Mouse (Mus musculus) limb, embryonic 14.5 days (tissue): Measurements from ENCODE around the gene Aox1. TPM values are rescaled to one million over a fixed set of nuclear protein-coding genes. Genes with fewer than 3 reads are reported as not detected.

Source experiments
- ATAC-seq: fragments of 200-750 bp; cut with Nextera tagmentation; 2 replicates; pipeline ENCODE4 v1.8.0; 2017; ENCODE audit warnings: low read depth, moderate number of reproducible peaks, moderate TSS enrichment; ENCODE audit not compliant: low FRiP score
- DNase-seq: peaks from one replicate; pipeline ENCODE4 v3.0.0-alpha.2; 2015; ENCODE audit warnings: low spot score
- H3K27ac ChIP-seq: fragments of 300-500 bp; sonication (generic); replicated peaks from 2 replicates; pipeline ENCODE4 v1.5.1; 2014; ENCODE audit warnings: low read depth, mild to moderate bottlenecking, low read length, moderate library complexity, mixed read lengths
- H3K27me3 ChIP-seq: fragments of 300-500 bp; sonication (generic); 2 replicates; pipeline ENCODE4 v1.6.1; 2014; ENCODE audit warnings: low read length, mixed read lengths; ENCODE audit not compliant: control insufficient read depth, insufficient read depth
- H3K36me3 ChIP-seq: fragments of 300-500 bp; sonication (generic); 2 replicates; pipeline ENCODE4 v1.6.1; 2014; ENCODE audit warnings: mild to moderate bottlenecking, low read length, moderate library complexity, mixed read lengths; ENCODE audit not compliant: control insufficient read depth, insufficient read depth
- H3K4me1 ChIP-seq: fragments of 300-500 bp; sonication (generic); 2 replicates; pipeline ENCODE4 v1.6.1; 2014; ENCODE audit warnings: antibody characterized with exemption, low read length, mixed read lengths; ENCODE audit not compliant: control insufficient read depth, insufficient read depth
- H3K4me2 ChIP-seq: fragments of 300-500 bp; sonication (generic); replicated peaks from 2 replicates; pipeline ENCODE4 v1.6.1; 2014; ENCODE audit warnings: low read depth, mild to moderate bottlenecking, low read length, moderate library complexity; ENCODE audit not compliant: severe bottlenecking
- H3K4me3 ChIP-seq: fragments of 300-500 bp; sonication (generic); replicated peaks from 2 replicates; pipeline ENCODE4 v1.5.1; 2014; ENCODE audit warnings: low read length
- H3K9ac ChIP-seq: fragments of 300-500 bp; sonication (generic); 2 replicates; pipeline ENCODE4 v1.6.1; 2014; ENCODE audit warnings: mild to moderate bottlenecking, low read depth, low read length, moderate library complexity; ENCODE audit not compliant: severe bottlenecking
- H3K9me3 ChIP-seq: fragments of 300-500 bp; sonication (generic); 2 replicates; pipeline ENCODE4 v1.6.1; 2016; ENCODE audit warnings: low read length; ENCODE audit not compliant: control insufficient read depth
- POLR2A ChIP-seq: fragments of 200-500 bp; IDR thresholded peaks from 2 replicates; pipeline ENCODE4 v1.8.0; 2012; ENCODE audit warnings: inconsistent platforms, mild to moderate bottlenecking, moderate library complexity, borderline replicate concordance; ENCODE audit not compliant: insufficient read depth, insufficient read length; ENCODE audit errors: extremely low read depth
- WGBS: fragments of 180-500 bp; shearing (Covaris S2); extraction: QIAGEN DNeasy Blood & Tissue Kit; methylation state at CpG from one replicate; pipeline ENCODE4 v1.1.7; 2014; 5-methylcytosine and 5-hydroxymethylcytosine counted together
- polyA plus RNA-seq, 2 experiments: library from polyadenylated mRNA; depleted of rRNA in 1 of 2; stranded (reverse) in 1 of 2; unstranded in 1 of 2; fragments of >200 nt; fragmentation: Nextera tagmentation in 1 of 2; extraction: Ambion mirVana in 1 of 2; gene quantifications; 2 replicates each; pipeline versions ENCODE4 v1.2.1 to v1.2.3; 2012 to 2014

Aox1 gene
- polyA plus RNA-seq, 2 experiments: 0.80 to 0.98 TPM

GRCm38 (mm10) chr1:58049126-58049525 is 19.4 kb downstream of the Aox1 start:
- no peak overlapping the region for H3K4me3 ChIP-seq
- no peak for ATAC-seq
- no peak overlapping the region for H3K27ac ChIP-seq
- no peaks in the 10 kb centered on the region for H3K36me3 ChIP-seq
- H3K9ac ChIP-seq: no peak overlapping the region
- TF ChIP-seq POLR2A: no peak
- H3K27me3 ChIP-seq: no peaks in the 10 kb centered on the region
- DNase-seq: no peak
- no peaks in the 10 kb centered on the region for H3K4me1 ChIP-seq
- no peaks in the 10 kb centered on the region for H3K9me3 ChIP-seq
- no peak overlapping the region for H3K4me2 ChIP-seq
- 91% methylated on average over 5 of the region's 5 CpGs for WGBS

- no peak overlapping the region for H3K9ac ChIP-seq
- no peak for ATAC-seq
- H3K4me1 ChIP-seq: no peaks in the 10 kb centered on the region
- 84% methylated on average over 11 of the region's 11 CpGs for WGBS
- no peak overlapping the region for H3K4me3 ChIP-seq
- H3K36me3 ChIP-seq: no peaks in the 10 kb centered on the region
- DNase-seq: no peak
- H3K4me2 ChIP-seq: no peak overlapping the region
- H3K27ac ChIP-seq: no peak overlapping the region
- H3K9me3 ChIP-seq: no peaks in the 10 kb centered on the region
- H3K27me3 ChIP-seq: no peaks in the 10 kb centered on the region
- no peak for TF ChIP-seq POLR2A
These were observed 25.9 kb downstream of the Aox1 start for GRCm38 (mm10) chr1:58055598-58055997.

GRCm38 (mm10) chr1:58056074-58056807 is 26.5 kb downstream of the Aox1 start:
- Histone ChIP-seq H3K4me3 (no peak overlapping the region), H3K9ac (no peak overlapping the region), H3K27ac (no peak overlapping the region), H3K27me3 (no peaks in the 10 kb centered on the region), H3K4me1 (no peaks in the 10 kb centered on the region), H3K9me3 (no peaks in the 10 kb centered on the region), H3K4me2 (no peak overlapping the region), H3K36me3 (no peaks in the 10 kb centered on the region)
- whole genome bisulfite sequencing: 77% methylated on average over 13 of the region's 13 CpGs
- TF ChIP-seq POLR2A: no peak
- ATAC-seq (no peak), DNase-seq (no peak)

- no peak for DNase-seq
- TF ChIP-seq POLR2A: no peak
- no peaks in the 10 kb centered on the region for H3K4me1 ChIP-seq
These were observed 27.2 kb downstream of the Aox1 start for GRCm38 (mm10) chr1:58056939-58057338.

GRCm38 (mm10) chr1:58058846-58059245 is 29.1 kb downstream of the Aox1 start:
- WGBS: 93% methylated on average over 4 of the region's 4 CpGs
- Histone ChIP-seq H3K4me3 (no peak overlapping the region), H3K27ac (no peak overlapping the region), H3K9ac (no peak overlapping the region), H3K4me1 (no peaks in the 10 kb centered on the region), H3K4me2 (no peak overlapping the region), H3K36me3 (no peaks in the 10 kb centered on the region), H3K27me3 (no peaks in the 10 kb centered on the region), H3K9me3 (no peaks in the 10 kb centered on the region)
- no peak for TF ChIP-seq POLR2A
- no peak for ATAC-seq
- no peak for DNase-seq

More at GRCm38 (mm10) chr1:58056939-58057338, 27.2 kb downstream of the Aox1 start:
- H3K4me3 ChIP-seq: no peak overlapping the region
- H3K36me3 ChIP-seq: no peaks in the 10 kb centered on the region
- H3K9ac ChIP-seq: no peak overlapping the region
- no peak for ATAC-seq
- H3K9me3 ChIP-seq: no peaks in the 10 kb centered on the region
- no peak overlapping the region for H3K27ac ChIP-seq
- 73% methylated on average over 11 of the region's 11 CpGs for WGBS
- H3K4me2 ChIP-seq: no peak overlapping the region
- no peaks in the 10 kb centered on the region for H3K27me3 ChIP-seq
